Mouse (Mus musculus) retina, postnatal 1 day (tissue): ENCODE results near the gene Mmrn1.

Experiments
- DNase-seq: peaks from one replicate; pipeline ENCODE4 v3.0.0-alpha.2; 2012

Gene Mmrn1

GRCm38 (mm10) chr6:60994114-60994513, 69.3 kb downstream of the Mmrn1 start:
- DNase-seq = no peak

GRCm38 (mm10) chr6:60994521-60994920, 69.7 kb downstream of the Mmrn1 start:
- DNase-seq = no peak

GRCm38 (mm10) chr6:60995596-60995995, 70.8 kb downstream of the Mmrn1 start:
- no peak for DNase-seq

GRCm38 (mm10) chr6:60996328-60996727, 71.6 kb downstream of the Mmrn1 start:
- no peak for DNase-seq

GRCm38 (mm10) chr6:61001003-61001790, 76.4 kb downstream of the Mmrn1 start:
- no peak for DNase-seq

- DNase-seq = peak; percentile 23
These were observed 79.4 kb downstream of the Mmrn1 start for GRCm38 (mm10) chr6:61003916-61004765.

GRCm38 (mm10) chr6:61013780-61014179, 89.0 kb downstream of the Mmrn1 start:
- DNase-seq = no peak

GRCm38 (mm10) chr6:61019689-61020088, 94.9 kb downstream of the Mmrn1 start:
- no peak for DNase-seq

- DNase-seq = no peak
These were observed 96.2 kb downstream of the Mmrn1 start for GRCm38 (mm10) chr6:61020995-61021394.

GRCm38 (mm10) chr6:61033251-61033650, 108.5 kb downstream of the Mmrn1 start:
- no peak for DNase-seq
